Mouse (Mus musculus): Measurements from ENCODE around the gene Gpa33. TPM values are rescaled to one million over a fixed set of nuclear protein-coding genes. Genes with fewer than 3 reads are reported as not detected.
A peak's percentile ranks its signal among the peaks of the same experiment; 100 is the strongest.

Gene Gpa33
- not detected in 2 replicates for polyA plus RNA-seq (2015; fragmentation: Nextera tagmentation; extraction: Ambion mirVana)

GRCm38 (mm10) chr1:166130224-166130860 is at the start of gene Gpa33:
Gene Gpa33 (plus strand): TSS chr1:166130238.
- Histone ChIP-seq H3K4me1 (replicated peaks) (peaks cover 10% of the 10 kb centered on the region), H3K27ac (replicated peaks) (no peak within 1 kb of the TSS), H3K27me3 (no peaks in the 10 kb centered on the region; the same call in 1 of the 2 replicates), H3K4me3 (no peak within 1 kb of the TSS), H3K9ac (no peak within 1 kb of the TSS), H3K36me3 (no peaks in the 10 kb centered on the region), H3K9me3 (no peaks in the 10 kb centered on the region), H3K4me2 (no peak within 1 kb of the TSS)
- ATAC-seq (ENCODE audit: low read depth), result no peak
- 80% methylated on average over 5 of the region's 5 CpGs for WGBS

- H3K36me3 ChIP-seq, result no peaks in the 10 kb centered on the region
- no peak overlapping the region for H3K9ac ChIP-seq
- H3K4me1 ChIP-seq (replicated peaks), result peaks cover 8% of the 10 kb centered on the region
- no peak overlapping the region for H3K4me2 ChIP-seq
- no peaks in the 10 kb centered on the region for H3K9me3 ChIP-seq
- peak overlapping the region; percentile 42; the same call in 1 of the 2 replicates for H3K27ac ChIP-seq (replicated peaks)
- H3K4me3 ChIP-seq, result no peak overlapping the region
- H3K27me3 ChIP-seq, result no peaks in the 10 kb centered on the region
- 48% methylated on average over 19 of the region's 19 CpGs for WGBS
- no peak; the same call in 1 of the 2 replicates for ATAC-seq (ENCODE audit: low read depth)
These were observed 41.4 kb upstream of the Gpa33 start for GRCm38 (mm10) chr1:166088446-166089170.

GRCm38 (mm10) chr1:166089337-166089736 is 40.7 kb upstream of the Gpa33 start:
- 71% methylated on average over 3 of the region's 3 CpGs for WGBS
- no peaks in the 10 kb centered on the region for H3K36me3 ChIP-seq
- ATAC-seq (ENCODE audit: low read depth), result no peak
- no peak overlapping the region for H3K4me3 ChIP-seq
- H3K9ac ChIP-seq, result no peak overlapping the region
- H3K9me3 ChIP-seq, result no peaks in the 10 kb centered on the region
- H3K27me3 ChIP-seq, result no peaks in the 10 kb centered on the region
- H3K4me1 ChIP-seq (replicated peaks), result peaks cover 8% of the 10 kb centered on the region
- no peak overlapping the region for H3K4me2 ChIP-seq
- no peak overlapping the region for H3K27ac ChIP-seq (replicated peaks)

- Histone ChIP-seq H3K9ac (no peak overlapping the region), H3K4me3 (no peak overlapping the region), H3K9me3 (no peaks in the 10 kb centered on the region), H3K4me1 (replicated peaks) (peaks cover 8% of the 10 kb centered on the region), H3K27ac (replicated peaks) (no peak overlapping the region), H3K4me2 (no peak overlapping the region), H3K27me3 (no peaks in the 10 kb centered on the region), H3K36me3 (no peaks in the 10 kb centered on the region)
- no peak for ATAC-seq (ENCODE audit: low read depth)
- 71% methylated on average over 4 of the region's 4 CpGs for WGBS
These were observed 40.3 kb upstream of the Gpa33 start for GRCm38 (mm10) chr1:166089739-166090138.

GRCm38 (mm10) chr1:166090306-166090705 is 39.7 kb upstream of the Gpa33 start:
- 96% methylated on average over 2 of the region's 2 CpGs for WGBS
- H3K9me3 ChIP-seq, result no peaks in the 10 kb centered on the region
- no peak overlapping the region for H3K4me2 ChIP-seq

GRCm38 (mm10) chr1:166094462-166094861 is 35.6 kb upstream of the Gpa33 start:
- Histone ChIP-seq H3K9ac (no peak overlapping the region), H3K36me3 (no peaks in the 10 kb centered on the region), H3K27ac (replicated peaks) (no peak overlapping the region), H3K4me1 (replicated peaks) (no peaks in the 10 kb centered on the region), H3K4me2 (no peak overlapping the region), H3K27me3 (no peaks in the 10 kb centered on the region), H3K9me3 (no peaks in the 10 kb centered on the region), H3K4me3 (no peak overlapping the region)
- no peak for ATAC-seq (ENCODE audit: low read depth)
- 87% methylated on average over 3 of the region's 3 CpGs for WGBS

More at GRCm38 (mm10) chr1:166090306-166090705, 39.7 kb upstream of the Gpa33 start:
- Histone ChIP-seq H3K27ac (replicated peaks) (no peak overlapping the region), H3K9ac (no peak overlapping the region), H3K36me3 (no peaks in the 10 kb centered on the region), H3K27me3 (no peaks in the 10 kb centered on the region), H3K4me1 (replicated peaks) (peaks cover 8% of the 10 kb centered on the region), H3K4me3 (no peak overlapping the region)
- no peak for ATAC-seq (ENCODE audit: low read depth)

- no peak overlapping the region for H3K4me2 ChIP-seq
- no peak overlapping the region for H3K4me3 ChIP-seq
- no peaks in the 10 kb centered on the region for H3K9me3 ChIP-seq
- peaks cover 3% of the 10 kb centered on the region; the same call in 1 of the 2 replicates for H3K4me1 ChIP-seq (replicated peaks)
- no peaks in the 10 kb centered on the region for H3K27me3 ChIP-seq
- no peaks in the 10 kb centered on the region for H3K36me3 ChIP-seq
- WGBS, result 94% methylated on average over 2 of the region's 2 CpGs
- H3K9ac ChIP-seq, result no peak overlapping the region
- H3K27ac ChIP-seq (replicated peaks), result no peak overlapping the region
- ATAC-seq (ENCODE audit: low read depth), result no peak
These were observed 31.9 kb upstream of the Gpa33 start for GRCm38 (mm10) chr1:166098120-166098519.

- no peak overlapping the region for H3K4me2 ChIP-seq
- no peaks in the 10 kb centered on the region for H3K27me3 ChIP-seq
- H3K4me1 ChIP-seq (replicated peaks), result peaks cover 10% of the 10 kb centered on the region; the same call in 1 of the 2 replicates
- no peaks in the 10 kb centered on the region for H3K9me3 ChIP-seq
- no peak for ATAC-seq (ENCODE audit: low read depth)
- no peak overlapping the region for H3K9ac ChIP-seq
- WGBS, result 61% methylated on average over 11 of the region's 11 CpGs
- no peak overlapping the region for H3K4me3 ChIP-seq
- H3K36me3 ChIP-seq, result no peaks in the 10 kb centered on the region
- peak overlapping the region; percentile 33 for H3K27ac ChIP-seq (replicated peaks)
These were observed 27.0 kb upstream of the Gpa33 start for GRCm38 (mm10) chr1:166102920-166103608.

- no peak overlapping the region for H3K27ac ChIP-seq (replicated peaks)
- H3K9me3 ChIP-seq, result no peaks in the 10 kb centered on the region
- peaks cover 10% of the 10 kb centered on the region; the same call in 1 of the 2 replicates for H3K4me1 ChIP-seq (replicated peaks)
- no peaks in the 10 kb centered on the region for H3K27me3 ChIP-seq
- no peak overlapping the region for H3K4me2 ChIP-seq
- WGBS, result 97% methylated on average over 3 of the region's 3 CpGs
- H3K9ac ChIP-seq, result no peak overlapping the region
- ATAC-seq (ENCODE audit: low read depth), result no peak
- no peak overlapping the region for H3K4me3 ChIP-seq
- H3K36me3 ChIP-seq, result no peaks in the 10 kb centered on the region
These were observed 25.2 kb upstream of the Gpa33 start for GRCm38 (mm10) chr1:166104858-166105257.

GRCm38 (mm10) chr1:166105464-166105863 is 24.6 kb upstream of the Gpa33 start:
- no peak overlapping the region for H3K9ac ChIP-seq
- no peaks in the 10 kb centered on the region for H3K27me3 ChIP-seq
- no peaks in the 10 kb centered on the region for H3K36me3 ChIP-seq
- peaks cover 10% of the 10 kb centered on the region; the same call in 1 of the 2 replicates for H3K4me1 ChIP-seq (replicated peaks)
- no peak overlapping the region for H3K4me2 ChIP-seq
- no peak overlapping the region for H3K27ac ChIP-seq (replicated peaks)
- no peak for ATAC-seq (ENCODE audit: low read depth)
- H3K4me3 ChIP-seq, result no peak overlapping the region
- no peaks in the 10 kb centered on the region for H3K9me3 ChIP-seq
- 81% methylated on average over 6 of the region's 6 CpGs for WGBS

GRCm38 (mm10) chr1:166114986-166115385 is 15.1 kb upstream of the Gpa33 start:
- H3K27ac ChIP-seq (replicated peaks), result no peak overlapping the region
- no peak for ATAC-seq (ENCODE audit: low read depth)
- 93% methylated on average over 3 of the region's 3 CpGs for WGBS
- H3K9me3 ChIP-seq, result no peaks in the 10 kb centered on the region
- no peak overlapping the region for H3K9ac ChIP-seq
- no peaks in the 10 kb centered on the region for H3K27me3 ChIP-seq
- no peak overlapping the region for H3K4me3 ChIP-seq
- no peak overlapping the region for H3K4me2 ChIP-seq
- no peaks in the 10 kb centered on the region for H3K36me3 ChIP-seq
- H3K4me1 ChIP-seq (replicated peaks), result peaks cover 10% of the 10 kb centered on the region

GRCm38 (mm10) chr1:166115719-166116118 is 14.3 kb upstream of the Gpa33 start:
- WGBS, result 90% methylated on average over 4 of the region's 4 CpGs
- Histone ChIP-seq H3K27me3 (no peaks in the 10 kb centered on the region), H3K4me3 (no peak overlapping the region), H3K27ac (replicated peaks) (no peak overlapping the region), H3K36me3 (no peaks in the 10 kb centered on the region), H3K9ac (no peak overlapping the region), H3K4me2 (no peak overlapping the region), H3K9me3 (no peaks in the 10 kb centered on the region), H3K4me1 (replicated peaks) (peaks cover 10% of the 10 kb centered on the region)
- ATAC-seq (ENCODE audit: low read depth), result no peak

All from neural tube, embryonic 13.5 days (tissue).